Mouse (Mus musculus) lung, embryonic 14.5 days (tissue): Measurements from ENCODE around the gene Rhoh. TPM values are rescaled to one million over a fixed set of nuclear protein-coding genes. Genes with fewer than 3 reads are reported as not detected.

Experiments used
- ATAC-seq: fragments of 200-750 bp; cut with Nextera tagmentation; 2 replicates; pipeline ENCODE4 v1.8.0; 2017; ENCODE audit warnings: mild to moderate bottlenecking, moderate TSS enrichment, moderate library complexity; ENCODE audit not compliant: insufficient read depth
- DNase-seq: peaks from one replicate; pipeline ENCODE4 v3.0.0-alpha.2; 2015
- H3K27ac ChIP-seq: fragments of 300-500 bp; sonication (generic); 2 replicates; pipeline ENCODE4 v1.5.1; 2014; ENCODE audit warnings: low read depth, mild to moderate bottlenecking, moderate library complexity
- H3K27me3 ChIP-seq: fragments of 300-500 bp; sonication (generic); 2 replicates; pipeline ENCODE4 v1.6.1; 2014; ENCODE audit warnings: low read length, control low read depth; ENCODE audit not compliant: insufficient read depth
- H3K36me3 ChIP-seq: fragments of 300-500 bp; sonication (generic); 2 replicates; pipeline ENCODE4 v1.6.1; 2014; ENCODE audit warnings: control low read depth; ENCODE audit not compliant: insufficient read depth
- H3K4me1 ChIP-seq: fragments of 300-500 bp; sonication (generic); 2 replicates; pipeline ENCODE4 v1.6.1; 2014; ENCODE audit warnings: antibody characterized with exemption, control low read depth; ENCODE audit not compliant: insufficient read depth
- H3K4me2 ChIP-seq: fragments of 300-500 bp; sonication (generic); 2 replicates; pipeline ENCODE4 v1.6.1; 2014; ENCODE audit warnings: mild to moderate bottlenecking
- H3K4me3 ChIP-seq: fragments of 300-500 bp; sonication (generic); 2 replicates; pipeline ENCODE4 v1.5.1; 2014; ENCODE audit warnings: low read depth, low read length
- H3K9ac ChIP-seq: fragments of 300-500 bp; sonication (generic); 2 replicates; pipeline ENCODE4 v1.6.1; 2014
- H3K9me3 ChIP-seq: fragments of 300-500 bp; sonication (generic); 2 replicates; pipeline ENCODE4 v1.6.1; 2016; ENCODE audit warnings: low read depth, low read length, control low read depth
- CTCF ChIP-seq: IDR thresholded peaks from 2 replicates; pipeline ENCODE4 v1.5.1; 2016; ENCODE audit warnings: antibody characterized with exemption, low read depth
- WGBS: fragments of 180-500 bp; shearing (Covaris S2); extraction: QIAGEN DNeasy Blood & Tissue Kit; methylation state at CpG from one replicate; pipeline ENCODE4 v1.1.7; 2014; 5-methylcytosine and 5-hydroxymethylcytosine counted together
- polyA plus RNA-seq: library from polyadenylated mRNA; unstranded; fragments of >200 nt; fragmentation: Nextera tagmentation; extraction: Ambion mirVana; gene quantifications from 2 replicates; pipeline ENCODE4 v1.2.1, GENCODE M21; 2014

The Rhoh gene
- polyA plus RNA-seq, result 0.57 and 0.76 TPM in 2 replicates

GRCm38 (mm10) chr5:65861154-65861944 lies at the start of gene Rhoh:
TSS of gene Rhoh (plus strand) at chr5:65861213.
- WGBS, result 80% methylated on average over 10 of the region's 10 CpGs
- Histone ChIP-seq H3K4me2 (no peak within 1 kb of the TSS), H3K27ac (no peak within 1 kb of the TSS), H3K9ac (no peak within 1 kb of the TSS), H3K4me1 (no peaks in the 10 kb centered on the region; the same call in 1 of the 2 replicates), H3K9me3 (no peaks in the 10 kb centered on the region), H3K4me3 (no peak within 1 kb of the TSS), H3K36me3 (no peaks in the 10 kb centered on the region), H3K27me3 (no peaks in the 10 kb centered on the region)
- no peak for ATAC-seq
- no peak for TF ChIP-seq CTCF
- no peak for DNase-seq

GRCm38 (mm10) chr5:65823601-65824133 lies 37.3 kb upstream of the Rhoh start:
- peak; percentile 74 for TF ChIP-seq CTCF
- no peak overlapping the region for H3K9ac ChIP-seq
- H3K9me3 ChIP-seq, result no peaks in the 10 kb centered on the region
- ATAC-seq, result no peak
- WGBS, result 69% methylated on average over 5 of the region's 5 CpGs
- H3K27ac ChIP-seq, result no peak overlapping the region
- H3K4me1 ChIP-seq, result no peaks in the 10 kb centered on the region
- H3K4me2 ChIP-seq, result no peak overlapping the region
- DNase-seq, result peak; percentile 49
- H3K27me3 ChIP-seq, result no peaks in the 10 kb centered on the region
- no peak overlapping the region for H3K4me3 ChIP-seq
- peaks cover 72% of the 10 kb centered on the region for H3K36me3 ChIP-seq

- 93% methylated on average over 4 of the region's 4 CpGs for WGBS
- Histone ChIP-seq H3K27me3 (no peaks in the 10 kb centered on the region), H3K36me3 (peaks cover 51% of the 10 kb centered on the region), H3K4me2 (no peak overlapping the region), H3K9ac (no peak overlapping the region), H3K9me3 (no peaks in the 10 kb centered on the region), H3K4me1 (no peaks in the 10 kb centered on the region), H3K27ac (no peak overlapping the region), H3K4me3 (no peak overlapping the region)
- TF ChIP-seq CTCF, result no peak
- DNase-seq (no peak), ATAC-seq (no peak)
Measured at GRCm38 (mm10) chr5:65826476-65826875, 34.5 kb upstream of the Rhoh start.

- H3K4me2 ChIP-seq, result no peak overlapping the region
- H3K9me3 ChIP-seq, result no peaks in the 10 kb centered on the region
- no peak for DNase-seq
- no peak for ATAC-seq
- TF ChIP-seq CTCF, result no peak
- H3K4me3 ChIP-seq, result no peak overlapping the region
- 90% methylated on average over 8 of the region's 8 CpGs for WGBS
- H3K9ac ChIP-seq, result no peak overlapping the region
- no peaks in the 10 kb centered on the region for H3K27me3 ChIP-seq
- H3K36me3 ChIP-seq, result peaks cover 45% of the 10 kb centered on the region
- no peaks in the 10 kb centered on the region for H3K4me1 ChIP-seq
- H3K27ac ChIP-seq, result no peak overlapping the region
Measured at GRCm38 (mm10) chr5:65827102-65827501, 33.9 kb upstream of the Rhoh start.

- H3K4me1 ChIP-seq, result no peaks in the 10 kb centered on the region
- 83% methylated on average over 5 of the region's 5 CpGs for WGBS
- peaks cover 36% of the 10 kb centered on the region for H3K36me3 ChIP-seq
- ATAC-seq, result no peak
- H3K27ac ChIP-seq, result no peak overlapping the region
- DNase-seq, result no peak
- H3K4me3 ChIP-seq, result no peak overlapping the region
- H3K27me3 ChIP-seq, result no peaks in the 10 kb centered on the region
- TF ChIP-seq CTCF, result no peak
- H3K9me3 ChIP-seq, result no peaks in the 10 kb centered on the region
- H3K4me2 ChIP-seq, result no peak overlapping the region
- H3K9ac ChIP-seq, result no peak overlapping the region
Measured at GRCm38 (mm10) chr5:65828261-65828660, 32.8 kb upstream of the Rhoh start.

GRCm38 (mm10) chr5:65829059-65829458 lies 32.0 kb upstream of the Rhoh start:
- no peak for TF ChIP-seq CTCF
- ATAC-seq (peak; percentile 52; the same call in 1 of the 2 replicates), DNase-seq (peak; percentile 68)
- H3K4me2 ChIP-seq, result no peak overlapping the region
- no peaks in the 10 kb centered on the region for H3K4me1 ChIP-seq
- peaks cover 29% of the 10 kb centered on the region for H3K36me3 ChIP-seq
- H3K9ac ChIP-seq, result no peak overlapping the region
- H3K27me3 ChIP-seq, result no peaks in the 10 kb centered on the region
- H3K27ac ChIP-seq, result peak overlapping the region; percentile 38; the same call in 1 of the 2 replicates
- no peak overlapping the region for H3K4me3 ChIP-seq
- 47% methylated on average over 2 of the region's 2 CpGs for WGBS
- H3K9me3 ChIP-seq, result no peaks in the 10 kb centered on the region

GRCm38 (mm10) chr5:65831917-65832618 lies 28.9 kb upstream of the Rhoh start:
- WGBS, result 81% methylated on average over 11 of the region's 11 CpGs
- H3K9ac ChIP-seq, result no peak overlapping the region
- no peak overlapping the region for H3K4me2 ChIP-seq
- DNase-seq (no peak), ATAC-seq (no peak)
- H3K27ac ChIP-seq, result no peak overlapping the region
- H3K36me3 ChIP-seq, result peaks cover 3% of the 10 kb centered on the region; the same call in 1 of the 2 replicates
- no peaks in the 10 kb centered on the region for H3K9me3 ChIP-seq
- H3K4me3 ChIP-seq, result no peak overlapping the region
- H3K4me1 ChIP-seq, result no peaks in the 10 kb centered on the region
- no peaks in the 10 kb centered on the region for H3K27me3 ChIP-seq
- TF ChIP-seq CTCF, result no peak
